Mouse (Mus musculus): Measurements from ENCODE around the gene Use1. TPM values are rescaled to one million over a fixed set of nuclear protein-coding genes. Genes with fewer than 3 reads are reported as not detected.

Gene Use1
- polyA plus RNA-seq, 1 experiment from 2014 or later: 74.3 TPM

GRCm38 (mm10) chr8:71395629-71396028, 29.0 kb downstream of the Use1 start, which contains the start of gene Ushbp1:
TSS of gene Ushbp1 (minus strand) at chr8:71395802.
- H3K4me3 ChIP-seq: peak within 1 kb of the TSS; percentile 72
- WGBS: 90% methylated on average over 9 of the region's 9 CpGs
- no peaks in the 10 kb centered on the region for H3K27me3 ChIP-seq (ENCODE audit: low read depth, poor library complexity, severe bottlenecking)
- no peak for DNase-seq (ENCODE audit: low spot score)
- peak within 1 kb of the TSS; percentile 85 for H3K27ac ChIP-seq (replicated peaks)
- H3K36me3 ChIP-seq: peaks cover 24% of the 10 kb centered on the region
- H3K4me1 ChIP-seq: peaks cover 38% of the 10 kb centered on the region
- H3K9me3 ChIP-seq (replicated peaks): no peaks in the 10 kb centered on the region

- peak; percentile 92 for DNase-seq (ENCODE audit: low spot score)
- WGBS: under 1% methylated on average over 34 of the region's 34 CpGs
- Histone ChIP-seq H3K4me3 (peak within 1 kb of the TSS; percentile 72), H3K36me3 (peaks cover 32% of the 10 kb centered on the region), H3K9me3 (replicated peaks) (no peaks in the 10 kb centered on the region), H3K27me3 (ENCODE audit: low read depth, poor library complexity, severe bottlenecking) (no peaks in the 10 kb centered on the region), H3K27ac (replicated peaks) (peak within 1 kb of the TSS; percentile 85), H3K4me1 (peaks cover 38% of the 10 kb centered on the region)
These were observed 30.1 kb downstream of the Use1 start, which contains the start of gene Babam1 for GRCm38 (mm10) chr8:71396639-71397305. TSS of gene Babam1 (plus strand) at chr8:71396861.

- H3K27me3 ChIP-seq (ENCODE audit: low read depth, poor library complexity, severe bottlenecking): no peaks in the 10 kb centered on the region
- H3K9me3 ChIP-seq (replicated peaks): no peaks in the 10 kb centered on the region
- 0 out of 2 replicates have a peak overlapping the region, but pooled peaks have one; percentile 85 for H3K27ac ChIP-seq (replicated peaks)
- H3K4me3 ChIP-seq: peak overlapping the region; percentile 72
- no peak for DNase-seq (ENCODE audit: low spot score)
- WGBS: 90% methylated on average over 12 of the region's 12 CpGs
- H3K36me3 ChIP-seq: peaks cover 32% of the 10 kb centered on the region
- peaks cover 32% of the 10 kb centered on the region for H3K4me1 ChIP-seq
These were observed 31.1 kb downstream of the Use1 start for GRCm38 (mm10) chr8:71397701-71398100.

GRCm38 (mm10) chr8:71400826-71401225, 34.2 kb downstream of the Use1 start:
- H3K36me3 ChIP-seq: peaks cover 41% of the 10 kb centered on the region
- peaks cover 27% of the 10 kb centered on the region for H3K4me1 ChIP-seq
- no peaks in the 10 kb centered on the region for H3K9me3 ChIP-seq (replicated peaks)
- no peak for DNase-seq (ENCODE audit: low spot score)
- no peak overlapping the region for H3K27ac ChIP-seq (replicated peaks)
- 94% methylated on average over 2 of the region's 2 CpGs for WGBS
- no peaks in the 10 kb centered on the region for H3K27me3 ChIP-seq (ENCODE audit: low read depth, poor library complexity, severe bottlenecking)
- H3K4me3 ChIP-seq: no peak overlapping the region

- H3K36me3 ChIP-seq: peaks cover 41% of the 10 kb centered on the region
- peaks cover 29% of the 10 kb centered on the region for H3K4me1 ChIP-seq
- no peaks in the 10 kb centered on the region for H3K27me3 ChIP-seq (ENCODE audit: low read depth, poor library complexity, severe bottlenecking)
- no peak overlapping the region for H3K27ac ChIP-seq (replicated peaks)
- no peak overlapping the region for H3K4me3 ChIP-seq
- no peaks in the 10 kb centered on the region for H3K9me3 ChIP-seq (replicated peaks)
- DNase-seq (ENCODE audit: low spot score): no peak
These were observed 34.8 kb downstream of the Use1 start for GRCm38 (mm10) chr8:71401454-71401853.

- 85% methylated on average over 9 of the region's 9 CpGs for WGBS
- no peaks in the 10 kb centered on the region for H3K9me3 ChIP-seq (replicated peaks)
- peaks cover 45% of the 10 kb centered on the region for H3K36me3 ChIP-seq
- H3K4me3 ChIP-seq: no peak overlapping the region
- H3K4me1 ChIP-seq: peaks cover 33% of the 10 kb centered on the region
- no peak for DNase-seq (ENCODE audit: low spot score)
- H3K27ac ChIP-seq (replicated peaks): no peak overlapping the region
- no peaks in the 10 kb centered on the region for H3K27me3 ChIP-seq (ENCODE audit: low read depth, poor library complexity, severe bottlenecking)
These were observed 35.9 kb downstream of the Use1 start for GRCm38 (mm10) chr8:71402446-71402964.

GRCm38 (mm10) chr8:71403107-71403885, 36.6 kb downstream of the Use1 start:
- H3K4me3 ChIP-seq: no peak overlapping the region
- no peak for DNase-seq (ENCODE audit: low spot score)
- WGBS: 88% methylated on average over 6 of the region's 6 CpGs
- peaks cover 51% of the 10 kb centered on the region for H3K36me3 ChIP-seq
- peaks cover 33% of the 10 kb centered on the region for H3K4me1 ChIP-seq
- H3K27ac ChIP-seq (replicated peaks): no peak overlapping the region
- no peaks in the 10 kb centered on the region for H3K27me3 ChIP-seq (ENCODE audit: low read depth, poor library complexity, severe bottlenecking)
- H3K9me3 ChIP-seq (replicated peaks): no peaks in the 10 kb centered on the region

GRCm38 (mm10) chr8:71404011-71404410, 37.4 kb downstream of the Use1 start:
- Histone ChIP-seq H3K4me1 (peaks cover 33% of the 10 kb centered on the region), H3K27me3 (ENCODE audit: low read depth, poor library complexity, severe bottlenecking) (no peaks in the 10 kb centered on the region), H3K9me3 (replicated peaks) (no peaks in the 10 kb centered on the region), H3K4me3 (0 out of 2 replicates have a peak overlapping the region, but pooled peaks have one; percentile 1), H3K27ac (replicated peaks) (no peak overlapping the region), H3K36me3 (peaks cover 51% of the 10 kb centered on the region)
- WGBS: 96% methylated on average over 8 of the region's 8 CpGs
- no peak for DNase-seq (ENCODE audit: low spot score)

- H3K27ac ChIP-seq (replicated peaks): no peak overlapping the region; the same call in 1 of the 2 replicates
- peaks cover 33% of the 10 kb centered on the region for H3K4me1 ChIP-seq
- peak; percentile 13 for DNase-seq (ENCODE audit: low spot score)
- H3K27me3 ChIP-seq (ENCODE audit: low read depth, poor library complexity, severe bottlenecking): no peaks in the 10 kb centered on the region
- WGBS: 94% methylated on average over 9 of the region's 9 CpGs
- H3K36me3 ChIP-seq: peaks cover 52% of the 10 kb centered on the region
- H3K4me3 ChIP-seq: peak overlapping the region; percentile 93
- H3K9me3 ChIP-seq (replicated peaks): no peaks in the 10 kb centered on the region
These were observed 38.3 kb downstream of the Use1 start for GRCm38 (mm10) chr8:71404951-71405351.

- peaks cover 52% of the 10 kb centered on the region for H3K36me3 ChIP-seq
- peak within 1 kb of the TSS; percentile 93 for H3K4me3 ChIP-seq
- peak within 1 kb of the TSS; percentile 92 for H3K27ac ChIP-seq (replicated peaks)
- no peaks in the 10 kb centered on the region for H3K9me3 ChIP-seq (replicated peaks)
- DNase-seq (ENCODE audit: low spot score): peak; percentile 97
- H3K27me3 ChIP-seq (ENCODE audit: low read depth, poor library complexity, severe bottlenecking): no peaks in the 10 kb centered on the region
- 18% methylated on average over 33 of the region's 33 CpGs for WGBS
- peaks cover 33% of the 10 kb centered on the region for H3K4me1 ChIP-seq
These were observed 38.9 kb downstream of the Use1 start, which contains the start of gene Ankle1 for GRCm38 (mm10) chr8:71405401-71406098. TSS of gene Ankle1 (plus strand) at chr8:71406010.

GRCm38 (mm10) chr8:71406099-71407015, 39.7 kb downstream of the Use1 start:
- peak overlapping the region; percentile 92 for H3K27ac ChIP-seq (replicated peaks)
- peak overlapping the region; percentile 93 for H3K4me3 ChIP-seq
- peaks cover 45% of the 10 kb centered on the region for H3K36me3 ChIP-seq
- peaks cover 35% of the 10 kb centered on the region for H3K4me1 ChIP-seq
- peak; percentile 85 for DNase-seq (ENCODE audit: low spot score)
- no peaks in the 10 kb centered on the region for H3K9me3 ChIP-seq (replicated peaks)
- H3K27me3 ChIP-seq (ENCODE audit: low read depth, poor library complexity, severe bottlenecking): no peaks in the 10 kb centered on the region
- WGBS: under 1% methylated on average over 55 of the region's 55 CpGs
